Mouse (Mus musculus): ENCODE results near the gene Edem1. TPM values are rescaled to one million over a fixed set of nuclear protein-coding genes. Genes with fewer than 3 reads are reported as not detected.
"Not testable (repeated sequence)": the region's sequence is repeated elsewhere in the genome, so short reads cannot be mapped to it uniquely, and the experiment has no call there.

Edem1 gene
- polyA plus RNA-seq, 1 experiment from 2014 or later = 7.3 TPM

DNA sequence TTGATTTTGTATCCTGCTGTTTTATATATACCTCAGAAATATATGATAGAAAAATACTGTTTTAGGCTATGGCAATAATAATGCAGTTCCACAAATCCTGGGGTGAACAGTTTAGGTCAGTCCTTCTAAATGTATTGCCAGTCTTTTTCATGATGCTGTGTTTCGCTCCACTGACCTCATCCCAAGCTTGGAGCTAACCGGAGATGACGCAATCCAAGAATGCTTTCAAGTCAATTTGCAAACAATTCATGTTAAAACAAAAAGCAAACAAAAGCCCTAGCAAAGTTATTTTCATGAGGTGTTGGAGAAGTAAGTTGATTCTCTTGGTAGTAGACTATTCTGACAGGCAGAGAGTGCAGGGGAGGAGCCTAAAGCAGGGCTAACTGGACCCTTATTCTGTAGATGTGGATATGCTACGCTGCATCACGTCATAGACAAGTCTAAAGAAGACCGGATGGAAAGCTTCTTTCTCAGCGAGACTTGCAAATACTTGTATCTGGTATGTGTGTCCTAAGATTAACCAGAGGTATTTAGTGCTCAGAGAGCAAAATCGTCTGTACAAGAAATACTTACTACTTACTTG lies 23.7 kb downstream of the Edem1 start:
- no peak overlapping the region for H3K4me2 ChIP-seq (ENCODE audit: low read length)
- H3K27me3 ChIP-seq (ENCODE audit: control insufficient read depth, insufficient read depth, low read length) = no peaks in the 10 kb centered on the region
- H3K9me3 ChIP-seq (ENCODE audit: control insufficient read depth, low read length) = no peaks in the 10 kb centered on the region
- no peaks in the 10 kb centered on the region for H3K4me1 ChIP-seq (ENCODE audit: control insufficient read depth, insufficient read depth, low read length)
- H3K4me3 ChIP-seq (replicated peaks; ENCODE audit: low read depth, low read length) = no peak overlapping the region
- no peak for DNase-seq
- peaks cover 59% of the 10 kb centered on the region for H3K36me3 ChIP-seq (ENCODE audit: control insufficient read depth, insufficient read depth, low read length)
- H3K9ac ChIP-seq (replicated peaks; ENCODE audit: low read length) = no peak overlapping the region
- ATAC-seq (ENCODE audit: low FRiP score, low TSS enrichment) = no peak
- H3K27ac ChIP-seq (replicated peaks; ENCODE audit: low read depth, low read length) = no peak overlapping the region
- 94% methylated on average over 8 of the region's 8 CpGs for WGBS

DNA sequence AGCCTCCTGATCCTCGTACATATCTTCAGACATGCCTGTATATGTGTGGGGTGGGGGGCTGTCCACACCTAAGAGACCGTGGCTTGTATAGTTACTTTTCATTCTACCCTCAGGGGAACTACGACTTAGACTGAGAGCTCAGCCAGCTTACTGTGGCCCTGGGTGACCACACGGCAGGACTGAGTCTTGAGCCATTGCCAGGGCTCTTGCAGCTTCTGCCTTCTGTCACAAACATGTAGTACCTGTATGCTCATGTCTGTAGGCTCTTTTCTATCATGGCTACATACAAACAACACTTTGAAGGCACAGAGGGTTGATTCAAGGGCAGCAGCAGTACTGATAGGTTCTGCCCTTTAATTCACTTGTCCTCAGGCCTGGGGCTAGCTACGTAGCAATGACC lies 24.5 kb downstream of the Edem1 start:
- Histone ChIP-seq H3K27me3 (ENCODE audit: control insufficient read depth, insufficient read depth, low read length) (no peaks in the 10 kb centered on the region), H3K27ac (replicated peaks; ENCODE audit: low read depth, low read length) (no peak overlapping the region), H3K9me3 (ENCODE audit: control insufficient read depth, low read length) (no peaks in the 10 kb centered on the region), H3K9ac (replicated peaks; ENCODE audit: low read length) (no peak overlapping the region), H3K36me3 (ENCODE audit: control insufficient read depth, insufficient read depth, low read length) (peaks cover 64% of the 10 kb centered on the region), H3K4me2 (ENCODE audit: low read length) (no peak overlapping the region), H3K4me3 (replicated peaks; ENCODE audit: low read depth, low read length) (no peak overlapping the region), H3K4me1 (ENCODE audit: control insufficient read depth, insufficient read depth, low read length) (no peaks in the 10 kb centered on the region)
- DNase-seq = no peak
- no peak for ATAC-seq (ENCODE audit: low FRiP score, low TSS enrichment)
- 96% methylated on average over 5 of the region's 5 CpGs for WGBS

DNA sequence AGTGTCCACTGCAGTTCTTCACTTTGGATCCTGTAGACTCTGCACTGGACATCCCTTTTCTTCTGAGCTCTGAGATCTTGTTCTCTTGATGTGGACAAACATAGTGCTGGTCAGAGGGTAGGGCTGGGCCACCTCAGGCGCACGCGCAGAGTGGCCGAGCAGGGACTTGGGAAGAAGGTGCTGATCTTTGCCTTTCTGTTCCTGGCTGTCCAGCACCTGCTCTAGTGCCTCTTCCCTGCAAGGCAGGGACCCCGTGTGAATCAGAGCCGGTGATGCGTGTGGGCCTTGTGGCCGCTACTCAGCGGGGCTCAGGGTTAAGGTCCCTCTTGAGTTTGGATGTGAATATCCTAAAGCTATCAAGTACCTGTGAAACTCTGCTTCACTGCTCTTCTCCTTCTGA lies 30.1 kb downstream of the Edem1 start:
- WGBS = 95% methylated on average over 9 of the region's 9 CpGs

DNA sequence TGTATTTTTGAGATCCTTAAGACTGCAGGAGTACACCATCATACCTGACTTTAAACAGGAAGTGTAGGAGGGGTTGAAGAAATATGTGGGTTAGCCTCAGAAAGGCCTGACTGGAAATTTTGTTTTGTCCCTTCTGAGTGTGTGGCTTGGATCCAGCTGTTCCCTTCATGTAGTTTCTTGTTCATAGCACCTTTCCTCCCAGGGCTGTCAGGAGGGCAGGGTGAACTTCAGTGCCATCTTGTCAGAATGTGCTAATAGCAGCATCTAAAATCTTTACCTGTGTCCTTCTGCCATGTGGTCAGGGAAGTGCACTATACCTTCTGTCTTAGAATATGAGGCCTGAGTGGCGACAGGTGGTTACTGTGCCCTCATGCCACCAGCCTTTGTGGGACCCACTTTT lies 32.8 kb downstream of the Edem1 start:
- peaks cover 7% of the 10 kb centered on the region; the same call in 1 of the 2 replicates for H3K9me3 ChIP-seq (ENCODE audit: control insufficient read depth, low read length)
- ATAC-seq (ENCODE audit: low FRiP score, low TSS enrichment) (no peak), DNase-seq (no peak)
- no peak overlapping the region for H3K27ac ChIP-seq (replicated peaks; ENCODE audit: low read depth, low read length)
- no peak overlapping the region for H3K9ac ChIP-seq (replicated peaks; ENCODE audit: low read length)
- no peak overlapping the region for H3K4me3 ChIP-seq (replicated peaks; ENCODE audit: low read depth, low read length)
- H3K4me2 ChIP-seq (ENCODE audit: low read length) = no peak overlapping the region
- H3K27me3 ChIP-seq (ENCODE audit: control insufficient read depth, insufficient read depth, low read length) = no peaks in the 10 kb centered on the region
- 97% methylated on average over 1 of the region's 1 CpGs for WGBS
- H3K4me1 ChIP-seq (ENCODE audit: control insufficient read depth, insufficient read depth, low read length) = no peaks in the 10 kb centered on the region
- H3K36me3 ChIP-seq (ENCODE audit: control insufficient read depth, insufficient read depth, low read length) = peaks cover 22% of the 10 kb centered on the region

More for the DNA sequence above, 30.1 kb downstream of the Edem1 start:
- H3K36me3 ChIP-seq (ENCODE audit: control insufficient read depth, insufficient read depth, low read length) = peaks cover 45% of the 10 kb centered on the region
- H3K4me1 ChIP-seq (ENCODE audit: control insufficient read depth, insufficient read depth, low read length) = no peaks in the 10 kb centered on the region
- no peak for ATAC-seq (ENCODE audit: low FRiP score, low TSS enrichment)
- peaks cover 7% of the 10 kb centered on the region; the same call in 1 of the 2 replicates for H3K9me3 ChIP-seq (ENCODE audit: control insufficient read depth, low read length)
- H3K27me3 ChIP-seq (ENCODE audit: control insufficient read depth, insufficient read depth, low read length) = no peaks in the 10 kb centered on the region
- H3K27ac ChIP-seq (replicated peaks; ENCODE audit: low read depth, low read length) = no peak overlapping the region
- H3K9ac ChIP-seq (replicated peaks; ENCODE audit: low read length) = no peak overlapping the region
- DNase-seq = no peak
- H3K4me3 ChIP-seq (replicated peaks; ENCODE audit: low read depth, low read length) = no peak overlapping the region
- no peak overlapping the region for H3K4me2 ChIP-seq (ENCODE audit: low read length)

DNA sequence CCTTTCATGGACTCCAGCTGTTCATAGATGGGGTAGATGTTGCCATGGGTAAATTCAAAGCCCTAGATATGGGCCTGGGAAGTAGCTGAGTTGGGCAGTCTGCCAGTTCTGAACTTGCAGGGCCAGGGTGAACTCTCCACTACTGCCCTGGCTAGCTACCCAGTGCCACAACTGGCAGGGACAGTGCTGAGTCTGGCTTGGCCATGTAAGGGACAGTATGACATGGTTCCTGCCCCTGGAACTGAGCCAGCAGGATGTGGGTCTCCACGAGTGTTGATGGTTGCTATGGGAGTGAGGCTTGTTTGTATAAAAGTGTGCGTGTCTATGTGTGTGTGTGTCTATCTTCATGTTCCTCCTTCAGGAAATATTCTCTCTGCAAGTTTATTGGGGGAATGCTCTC lies 34.1 kb downstream of the Edem1 start:
- ATAC-seq (ENCODE audit: low FRiP score, low TSS enrichment) = peak; percentile 40; the same call in 1 of the 2 replicates
- no peak overlapping the region for H3K27ac ChIP-seq (replicated peaks; ENCODE audit: low read depth, low read length)
- no peaks in the 10 kb centered on the region for H3K4me1 ChIP-seq (ENCODE audit: control insufficient read depth, insufficient read depth, low read length)
- H3K4me2 ChIP-seq (ENCODE audit: low read length) = no peak overlapping the region
- no peak overlapping the region for H3K9ac ChIP-seq (replicated peaks; ENCODE audit: low read length)
- no peak for DNase-seq
- H3K27me3 ChIP-seq (ENCODE audit: control insufficient read depth, insufficient read depth, low read length) = no peaks in the 10 kb centered on the region
- peaks cover 7% of the 10 kb centered on the region; the same call in 1 of the 2 replicates for H3K9me3 ChIP-seq (ENCODE audit: control insufficient read depth, low read length)
- H3K4me3 ChIP-seq (replicated peaks; ENCODE audit: low read depth, low read length) = no peak overlapping the region
- WGBS = 89% methylated on average over 2 of the region's 2 CpGs
- peaks cover 15% of the 10 kb centered on the region; the same call in 1 of the 2 replicates for H3K36me3 ChIP-seq (ENCODE audit: control insufficient read depth, insufficient read depth, low read length)

DNA sequence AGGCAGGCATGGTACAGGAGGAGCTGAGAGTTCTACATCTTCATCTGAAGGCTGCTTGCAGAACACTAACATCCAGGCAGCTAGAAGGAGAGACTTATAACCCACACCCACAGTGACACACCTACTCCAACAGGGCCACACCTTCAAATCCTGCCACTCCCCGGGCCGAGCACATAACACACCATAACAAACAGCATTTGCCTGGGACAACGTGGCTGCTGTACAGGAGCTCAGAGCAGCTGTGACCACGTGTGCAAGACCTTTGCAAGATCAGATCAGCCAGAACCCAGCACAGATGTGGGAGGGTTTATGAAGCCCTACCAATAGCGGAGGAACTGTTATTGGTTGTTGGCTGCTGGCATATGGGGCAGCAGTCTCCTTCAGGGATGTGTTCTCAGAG lies 37.9 kb downstream of the Edem1 start:
- Histone ChIP-seq H3K27me3 (ENCODE audit: control insufficient read depth, insufficient read depth, low read length) (no peaks in the 10 kb centered on the region), H3K27ac (replicated peaks; ENCODE audit: low read depth, low read length) (no peak overlapping the region), H3K9me3 (ENCODE audit: control insufficient read depth, low read length) (peaks cover 7% of the 10 kb centered on the region; the same call in 1 of the 2 replicates), H3K9ac (replicated peaks; ENCODE audit: low read length) (no peak overlapping the region), H3K4me2 (ENCODE audit: low read length) (no peak overlapping the region), H3K36me3 (ENCODE audit: control insufficient read depth, insufficient read depth, low read length) (0 out of 2 replicates have a peak, but pooled peaks cover 4% of the 10 kb centered on the region), H3K4me1 (ENCODE audit: control insufficient read depth, insufficient read depth, low read length) (no peaks in the 10 kb centered on the region), H3K4me3 (replicated peaks; ENCODE audit: low read depth, low read length) (no peak overlapping the region)
- 80% methylated on average over 5 of the region's 5 CpGs for WGBS
- ATAC-seq (ENCODE audit: low FRiP score, low TSS enrichment) = no peak
- DNase-seq = no peak

DNA sequence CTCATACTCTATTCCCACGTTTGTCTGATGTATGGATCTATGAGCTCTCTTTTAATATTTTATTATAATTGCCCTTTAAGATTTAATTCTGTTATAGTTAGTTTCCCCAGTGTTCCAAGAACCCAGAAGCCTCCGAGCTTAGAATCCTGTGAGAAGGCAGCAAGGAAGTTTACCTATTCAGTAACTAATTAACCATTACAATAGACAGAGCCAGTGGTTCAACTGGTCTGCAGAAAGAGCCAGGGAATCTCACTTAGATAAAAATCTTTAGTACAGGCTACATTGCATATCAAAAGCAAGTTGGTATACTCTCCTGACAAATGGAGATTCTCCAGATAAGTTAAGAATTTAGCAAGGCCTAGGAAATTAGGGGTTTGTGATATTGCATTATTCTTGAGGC lies 40.6 kb downstream of the Edem1 start:
- not testable (repeated sequence) for H3K9me3 ChIP-seq (ENCODE audit: control insufficient read depth, low read length); ATAC-seq (ENCODE audit: low FRiP score, low TSS enrichment); H3K9ac ChIP-seq (replicated peaks; ENCODE audit: low read length); H3K36me3 ChIP-seq (ENCODE audit: control insufficient read depth, insufficient read depth, low read length); DNase-seq; H3K4me1 ChIP-seq (ENCODE audit: control insufficient read depth, insufficient read depth, low read length); H3K27me3 ChIP-seq (ENCODE audit: control insufficient read depth, insufficient read depth, low read length); H3K4me2 ChIP-seq (ENCODE audit: low read length); H3K27ac ChIP-seq (replicated peaks; ENCODE audit: low read depth, low read length); H3K4me3 ChIP-seq (replicated peaks; ENCODE audit: low read depth, low read length)
- 40% methylated on average over 2 of the region's 2 CpGs for WGBS

DNA sequence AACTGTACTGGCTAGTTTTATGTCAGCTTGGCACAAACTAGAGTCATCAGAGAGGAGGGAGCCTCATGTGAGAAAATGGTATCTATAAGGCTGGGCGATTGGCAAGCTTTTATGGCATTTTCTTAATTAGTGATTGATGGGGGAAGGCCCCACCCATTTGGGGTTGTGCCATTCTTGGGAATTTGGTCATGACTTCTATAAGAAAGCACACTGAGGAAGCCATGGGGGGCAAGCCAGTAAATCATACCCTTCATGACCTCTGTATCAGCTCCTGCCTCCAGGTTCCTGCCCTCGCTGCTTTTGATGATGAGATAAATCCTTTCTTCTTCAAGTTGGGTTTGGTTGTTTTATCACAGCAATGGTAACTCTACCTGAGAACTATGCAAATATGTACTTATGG lies 42.0 kb downstream of the Edem1 start:
- Histone ChIP-seq H3K4me3 (replicated peaks; ENCODE audit: low read depth, low read length) (no peak overlapping the region), H3K27ac (replicated peaks; ENCODE audit: low read depth, low read length) (no peak overlapping the region), H3K9me3 (ENCODE audit: control insufficient read depth, low read length) (no peaks in the 10 kb centered on the region), H3K4me2 (ENCODE audit: low read length) (no peak overlapping the region), H3K36me3 (ENCODE audit: control insufficient read depth, insufficient read depth, low read length) (no peaks in the 10 kb centered on the region), H3K27me3 (ENCODE audit: control insufficient read depth, insufficient read depth, low read length) (no peaks in the 10 kb centered on the region), H3K4me1 (ENCODE audit: control insufficient read depth, insufficient read depth, low read length) (no peaks in the 10 kb centered on the region), H3K9ac (replicated peaks; ENCODE audit: low read length) (no peak overlapping the region)
- 86% methylated on average over 2 of the region's 2 CpGs for WGBS
- no peak for ATAC-seq (ENCODE audit: low FRiP score, low TSS enrichment)
- no peak for DNase-seq

DNA sequence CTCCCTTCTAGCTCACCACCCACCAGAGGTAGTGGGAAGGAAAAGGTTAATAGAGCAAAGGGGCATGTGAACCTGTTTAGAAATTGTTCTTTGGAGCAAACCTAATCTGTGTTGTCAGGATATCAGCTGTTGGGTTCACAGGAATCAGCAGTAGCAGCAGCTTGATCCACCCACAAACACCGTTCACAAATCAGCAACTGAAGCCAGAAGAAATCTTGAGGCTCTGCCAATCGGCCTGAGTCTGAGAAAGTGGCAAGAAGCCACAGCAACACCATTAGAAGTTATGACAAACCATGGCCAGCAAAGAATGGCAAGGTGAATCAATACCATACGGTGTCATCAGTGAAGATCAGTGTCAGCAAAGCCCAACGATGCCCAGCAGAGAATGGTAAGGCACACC lies 42.8 kb downstream of the Edem1 start:
- H3K4me3 ChIP-seq (replicated peaks; ENCODE audit: low read depth, low read length) = no peak overlapping the region
- H3K4me2 ChIP-seq (ENCODE audit: low read length) = no peak overlapping the region
- H3K27ac ChIP-seq (replicated peaks; ENCODE audit: low read depth, low read length) = no peak overlapping the region
- no peaks in the 10 kb centered on the region for H3K27me3 ChIP-seq (ENCODE audit: control insufficient read depth, insufficient read depth, low read length)
- H3K36me3 ChIP-seq (ENCODE audit: control insufficient read depth, insufficient read depth, low read length) = no peaks in the 10 kb centered on the region
- no peak for ATAC-seq (ENCODE audit: low FRiP score, low TSS enrichment)
- DNase-seq = no peak
- 91% methylated on average over 4 of the region's 4 CpGs for WGBS
- no peak overlapping the region for H3K9ac ChIP-seq (replicated peaks; ENCODE audit: low read length)
- H3K4me1 ChIP-seq (ENCODE audit: control insufficient read depth, insufficient read depth, low read length) = peaks cover 4% of the 10 kb centered on the region; the same call in 1 of the 2 replicates
- H3K9me3 ChIP-seq (ENCODE audit: control insufficient read depth, low read length) = no peaks in the 10 kb centered on the region
